Mouse (Mus musculus) fat pad, adult 2 months (tissue): ENCODE measurements around the gene Snta1.

Source experiments
- DNase-seq: peaks from one replicate; pipeline ENCODE4 v3.0.0-alpha.2; 2011; ENCODE audit warnings: low read depth, low spot score; ENCODE audit errors: extremely low read depth

The Snta1 gene

DNA sequence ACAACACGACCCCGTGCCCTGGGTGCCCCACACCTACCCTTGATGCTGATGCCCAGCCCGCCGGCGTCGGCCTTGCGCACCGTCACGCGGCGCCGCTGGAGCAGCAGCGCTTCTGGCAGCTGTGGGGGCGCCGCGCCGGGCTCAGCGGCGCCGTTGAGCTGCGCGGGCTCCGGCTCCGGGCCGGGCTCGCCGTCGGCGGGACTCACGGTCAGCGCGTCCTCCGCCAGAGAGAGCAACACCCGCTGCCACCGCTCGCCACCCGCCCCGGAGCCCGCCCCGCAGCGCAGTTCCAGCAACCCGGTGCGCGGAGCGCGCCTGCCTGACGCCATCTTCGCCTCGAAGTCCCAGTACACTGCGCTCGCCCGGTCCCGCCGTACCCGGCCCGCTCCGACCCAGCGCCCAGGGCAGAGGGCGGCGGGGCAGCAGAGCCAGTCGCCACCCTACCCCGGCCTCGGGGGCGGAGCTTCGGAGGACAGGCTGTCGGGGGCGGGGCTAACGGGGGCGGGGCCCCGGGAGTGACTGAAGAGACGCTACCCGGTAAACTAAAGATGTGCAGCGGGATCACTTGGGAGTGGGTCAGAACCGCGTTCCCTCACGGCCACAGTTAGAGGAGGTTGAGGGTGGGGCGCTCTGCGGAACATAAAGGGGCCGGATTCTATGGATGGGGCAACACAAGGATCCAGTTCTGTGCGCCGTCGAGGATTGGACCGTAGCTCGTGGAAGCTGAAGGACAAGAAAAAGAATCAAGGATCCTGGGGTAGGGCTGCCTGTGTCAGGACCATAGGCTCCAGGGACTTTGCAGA is at the start of gene Snta1:
Snta1 (minus strand) TSS at position 457 of the 803 bp plus-strand sequence.
- DNase-seq = no peak

DNA sequence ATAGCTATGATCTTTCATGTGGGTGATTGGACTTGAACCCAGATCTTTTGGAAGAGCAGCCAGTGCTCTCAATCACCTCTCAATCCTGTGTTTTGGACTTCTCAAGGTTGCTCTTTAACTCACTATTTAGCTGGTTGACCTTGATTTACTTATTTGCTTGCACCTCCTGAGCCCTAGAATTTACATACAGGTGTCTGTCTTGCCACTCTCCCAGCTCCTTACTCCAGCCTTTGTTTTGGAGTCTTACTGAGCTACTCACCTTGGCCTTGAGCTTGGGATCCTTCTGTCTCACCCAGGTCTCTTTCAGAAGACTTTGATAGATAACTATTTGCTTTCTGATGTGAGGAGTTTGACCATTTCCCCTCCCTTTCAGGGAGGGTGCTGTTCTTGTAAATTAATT is 48.7 kb upstream of the Snta1 start:
- DNase-seq = no peak

DNA sequence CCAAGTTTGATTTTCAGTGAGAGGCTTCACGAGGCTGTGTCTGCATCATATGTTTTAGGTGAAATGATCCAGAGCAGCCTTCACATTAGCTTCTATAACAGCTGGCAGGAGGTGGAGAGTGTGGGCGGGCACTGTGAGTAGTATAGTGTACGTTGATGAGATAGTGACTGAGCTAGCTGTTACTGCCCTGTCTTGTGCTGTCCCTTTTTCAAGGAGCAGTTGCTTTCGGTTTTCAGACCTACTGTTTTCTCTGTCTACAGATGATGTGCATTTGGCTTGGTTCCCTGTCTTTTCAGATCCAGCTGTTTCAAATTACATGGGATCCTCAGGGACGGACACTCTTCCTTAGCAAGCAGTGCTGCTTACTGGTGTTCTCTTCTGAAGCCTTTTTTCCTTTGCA is 47.9 kb upstream of the Snta1 start:
- DNase-seq = no peak

DNA sequence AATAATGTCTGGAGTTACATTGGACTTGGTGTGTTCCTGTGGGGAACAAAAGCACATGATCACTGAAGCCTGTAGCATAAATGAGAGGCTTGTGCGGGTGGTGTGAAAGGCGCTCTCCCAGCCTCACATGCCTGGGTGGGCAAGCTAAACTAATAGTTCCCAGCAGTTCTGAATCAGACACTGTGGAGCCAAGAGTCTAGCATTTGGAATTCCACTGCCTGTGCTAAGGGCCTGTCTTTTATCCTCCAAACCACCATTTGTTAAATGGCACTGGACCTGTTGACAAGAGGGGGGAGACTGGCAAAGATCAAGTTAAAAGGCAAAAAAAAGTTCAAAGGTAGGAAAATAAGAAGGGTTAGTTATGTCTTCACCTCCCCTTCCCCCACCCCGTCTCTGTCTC is 46.7 kb upstream of the Snta1 start:
- DNase-seq = no peak

- no peak for DNase-seq
These were observed 46.2 kb upstream of the Snta1 start for GRCm38 (mm10) chr2:154454099-154454498.

- no peak for DNase-seq
These were observed 45.1 kb upstream of the Snta1 start for GRCm38 (mm10) chr2:154452951-154453350.

GRCm38 (mm10) chr2:154448633-154449032 is 40.7 kb upstream of the Snta1 start:
- no peak for DNase-seq

DNA sequence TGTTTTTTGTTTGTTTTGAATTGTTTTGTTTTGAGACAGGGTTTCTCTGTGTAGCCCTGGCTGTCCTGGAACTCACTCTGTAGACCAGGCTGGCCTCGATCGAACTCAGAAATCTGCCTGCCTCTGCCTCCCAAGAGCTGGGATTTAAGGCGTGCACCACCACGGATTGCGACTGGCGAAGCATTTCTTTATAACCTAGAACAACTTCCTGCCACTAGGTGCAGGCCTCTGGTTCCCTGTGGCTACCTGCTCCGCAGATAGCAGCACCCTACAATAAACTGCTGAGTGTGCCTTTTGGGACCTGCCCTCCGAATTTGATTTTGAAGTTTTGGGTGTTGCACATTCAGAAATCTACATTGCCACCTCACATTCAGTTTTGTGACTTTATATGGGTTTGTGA is 39.9 kb upstream of the Snta1 start:
- DNase-seq = no peak

- no peak for DNase-seq
These were observed 32.6 kb upstream of the Snta1 start for GRCm38 (mm10) chr2:154440453-154440852.

DNA sequence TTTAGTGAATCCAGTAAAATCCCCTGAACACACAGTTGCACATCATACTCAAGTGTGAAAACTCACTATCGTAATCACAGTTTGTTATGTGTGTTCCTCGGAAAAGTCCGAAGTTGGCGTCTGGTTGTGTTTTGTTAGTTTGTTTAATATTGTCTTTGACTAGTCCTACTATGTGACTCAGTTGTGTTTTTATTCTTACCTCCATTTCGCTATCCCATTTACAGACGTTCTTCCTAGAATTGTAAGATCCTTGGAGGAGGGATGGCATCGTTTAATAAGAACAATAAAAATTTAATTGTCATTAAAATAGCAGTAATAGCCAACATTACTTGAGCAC is 29.3 kb upstream of the Snta1 start:
- DNase-seq = no peak

- DNase-seq = no peak
These were observed 28.7 kb upstream of the Snta1 start, which contains the start of gene Cbfa2t2 for GRCm38 (mm10) chr2:154436458-154437190. TSS of gene Cbfa2t2 (plus strand) at chr2:154436481.

DNA sequence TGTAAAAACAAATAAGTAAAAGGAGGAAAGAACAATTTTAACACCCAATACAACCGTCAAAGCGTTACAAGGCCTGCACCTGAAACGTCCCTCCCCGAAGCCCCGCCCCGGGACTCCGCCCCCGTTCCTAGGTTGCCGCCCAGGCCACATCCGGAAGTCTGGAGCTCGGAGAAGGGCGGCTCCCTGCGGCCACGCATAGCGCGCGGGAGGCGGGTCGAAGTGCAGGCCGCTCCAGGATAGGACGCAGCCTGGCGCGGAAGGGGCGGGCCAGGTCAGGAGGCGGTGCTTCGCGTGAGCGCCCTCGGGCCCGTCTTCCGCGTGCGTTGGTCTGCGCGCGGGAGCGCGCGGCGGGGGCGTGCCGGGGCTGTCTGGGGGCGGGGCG is 28.2 kb upstream of the Snta1 start:
- peak; percentile 52 for DNase-seq

- no peak for DNase-seq
These were observed 26.8 kb upstream of the Snta1 start for GRCm38 (mm10) chr2:154434690-154435089.

GRCm38 (mm10) chr2:154433391-154433790 is 25.5 kb upstream of the Snta1 start:
- DNase-seq = no peak

DNA sequence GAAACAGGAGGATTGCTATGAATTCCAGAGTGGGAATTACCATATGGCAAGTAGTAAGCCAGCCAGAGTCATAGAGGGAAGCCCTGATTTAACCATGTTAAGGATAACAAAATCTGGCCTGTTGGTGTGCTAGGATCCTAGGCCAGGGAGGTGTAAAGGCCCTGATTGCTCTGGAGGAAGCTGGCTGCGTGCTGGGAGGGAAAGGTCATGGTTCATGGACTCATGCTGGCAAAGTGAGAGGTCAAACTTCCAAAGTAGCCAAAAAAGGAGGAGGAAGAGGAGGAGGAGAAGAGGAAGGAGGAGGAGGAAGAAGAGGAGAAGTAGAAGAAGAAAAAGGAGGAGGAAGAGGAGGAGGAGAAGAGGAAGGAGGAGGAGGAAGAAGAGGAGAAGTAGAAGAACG is 24.8 kb upstream of the Snta1 start:
- DNase-seq = no peak

GRCm38 (mm10) chr2:154430566-154430965 is 22.7 kb upstream of the Snta1 start:
- no peak for DNase-seq

DNA sequence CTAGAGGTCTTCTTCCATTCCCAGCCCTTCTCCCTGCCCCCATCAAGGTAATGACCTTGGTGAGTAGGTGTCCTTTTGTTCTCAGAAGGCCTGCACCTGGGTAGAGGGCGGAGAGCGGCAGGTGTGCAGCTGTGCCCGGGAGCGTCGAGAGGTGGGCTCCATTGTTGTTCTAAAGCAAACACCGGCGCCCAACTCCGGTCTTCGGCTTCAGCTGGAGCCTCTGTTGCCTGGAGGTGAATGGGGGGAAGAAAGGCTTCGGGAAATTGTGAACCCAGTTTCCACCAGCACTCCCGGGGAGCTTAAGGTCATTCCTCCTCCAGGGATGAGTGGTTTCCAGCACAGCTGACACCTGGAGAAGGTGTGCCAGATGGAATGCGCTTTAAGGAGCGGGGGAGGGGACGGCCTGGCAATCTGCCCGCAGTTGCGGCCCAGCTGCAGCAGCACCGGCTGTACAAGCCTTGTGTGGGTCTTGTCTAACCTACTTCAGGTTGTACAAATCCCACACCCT is 20.0 kb upstream of the Snta1 start:
- peak; percentile 16 for DNase-seq

DNA sequence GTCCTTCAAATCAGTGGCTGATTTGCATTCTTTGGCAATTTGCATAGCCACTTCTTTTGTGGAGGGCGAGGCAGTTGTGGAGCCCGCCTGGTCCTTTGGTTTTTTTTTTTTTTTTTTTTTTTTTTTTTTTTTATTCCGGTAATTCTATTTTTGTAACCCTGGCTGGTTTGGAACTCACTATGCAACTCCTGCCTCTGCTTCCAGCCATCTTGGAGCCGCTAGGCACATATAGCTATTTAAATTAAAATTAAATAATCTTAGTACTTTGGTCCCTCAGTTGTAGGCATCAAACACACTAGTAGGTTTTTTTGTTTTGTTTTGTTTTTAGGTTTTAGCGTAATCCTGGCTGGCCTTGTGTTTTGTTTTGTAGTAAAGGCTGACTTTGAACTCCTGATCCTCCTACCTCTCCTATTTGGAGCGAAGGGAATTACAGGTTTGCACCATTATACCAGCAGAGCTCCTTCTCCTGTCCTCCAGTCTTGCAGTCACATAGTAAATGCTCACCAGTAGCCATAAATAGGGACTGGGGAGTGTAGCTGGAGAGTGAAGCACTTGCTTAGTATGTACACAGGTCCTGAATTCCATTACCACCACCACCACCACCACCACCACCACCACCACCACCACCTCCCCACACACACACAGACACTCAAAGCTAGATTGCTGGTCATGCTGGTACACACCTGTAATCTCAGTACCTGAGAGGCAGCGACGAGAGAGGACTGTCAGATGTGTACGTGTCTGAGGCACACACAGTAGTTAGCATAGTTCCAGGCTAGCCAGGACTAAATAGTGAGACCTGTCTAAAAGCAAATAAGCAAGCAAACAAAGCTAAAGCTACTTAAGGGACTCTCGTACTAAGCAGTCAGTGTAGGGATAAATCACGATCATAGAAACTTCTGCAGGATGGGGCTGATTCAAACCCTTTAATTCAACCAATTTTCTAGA is 19.3 kb upstream of the Snta1 start:
- no peak for DNase-seq

GRCm38 (mm10) chr2:154426188-154426904 is 18.4 kb upstream of the Snta1 start:
- DNase-seq = no peak

GRCm38 (mm10) chr2:154425522-154425921 is 17.6 kb upstream of the Snta1 start:
- DNase-seq = no peak

GRCm38 (mm10) chr2:154423548-154423947 is 15.6 kb upstream of the Snta1 start:
- DNase-seq = no peak
